Mouse (Mus musculus) liver, embryonic 14.5 days (tissue): ENCODE results near the gene Ifit1bl2.

ENCODE experiments used
- CTCF ChIP-seq: IDR thresholded peaks from 2 replicates; pipeline ENCODE4 v1.5.1; 2016; ENCODE audit warnings: antibody characterized with exemption, low read depth, control low read depth
- EP300 ChIP-seq: IDR thresholded peaks from 2 replicates; pipeline ENCODE4 v1.6.1; 2016; ENCODE audit warnings: antibody characterized with exemption, low read depth

- TF ChIP-seq EP300 (no peak), CTCF (peak; percentile 60)
Observed at GRCm38 (mm10) chr19:34684857-34685256, 44.3 kb upstream of the Ifit1bl2 start.
